24 mouse cellular contexts compared by ENCODE assay signal in the genomic region with DNA sequence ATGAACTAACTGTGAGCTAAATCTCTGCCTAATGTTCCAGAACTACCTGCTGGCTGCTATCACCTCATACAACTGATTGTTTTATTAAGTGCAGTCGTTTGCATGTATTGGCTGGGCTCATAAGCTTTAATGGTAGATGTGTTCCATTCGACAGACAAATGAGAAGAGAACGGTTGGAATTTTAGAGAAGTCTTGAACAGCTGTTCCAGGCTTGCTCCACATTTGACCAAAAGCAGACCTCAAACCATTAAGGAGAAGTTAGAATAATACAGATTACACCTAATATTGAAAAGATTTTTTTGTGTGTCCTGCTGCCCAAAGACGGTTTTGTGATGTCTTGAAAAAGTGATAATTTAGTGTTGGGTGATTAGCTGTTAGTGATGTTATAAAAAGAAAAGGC. TPM values are rescaled to one million over a fixed set of nuclear protein-coding genes. Genes with fewer than 3 reads are reported as not detected.
DNase-seq lines count a peak whose midpoint lies in the region; ATAC-seq and TF ChIP-seq lines count a peak whose summit lies in the region.
"Had no signal": no experiment of that assay in that cellular context is flagged by ENCODE, and none has a peak within 500 bp of the region (broad histone marks: within the 10 kb centered on the region; RNA-seq: fewer than 3 reads in every experiment).

No protein-coding gene starts in this region.

- H3K9me3 ChIP-seq in heart, embryonic 10.5 days = no peaks in the 10 kb centered on the region
- no peaks in the 10 kb centered on the region for H3K9me3 ChIP-seq in stomach, embryonic 14.5 days (ENCODE audit: control insufficient read depth, low read depth, low read length)
- H3K9me3 ChIP-seq in stomach, postnatal 0 days (ENCODE audit: control insufficient read depth, low read length) = no peaks in the 10 kb centered on the region
- no peaks in the 10 kb centered on the region for H3K9me3 ChIP-seq in stomach, embryonic 16.5 days (replicated peaks; ENCODE audit: control insufficient read depth, low read length)
- no peaks in the 10 kb centered on the region for H3K9me3 ChIP-seq in hindbrain, embryonic 10.5 days
- H3K9me3 ChIP-seq: embryonic facial prominence, embryonic 10.5 days; embryonic facial prominence, embryonic 12.5 days; forebrain, embryonic 13.5 days; forebrain, embryonic 15.5 days; G1E had no signal

- H3K9ac ChIP-seq in stomach, embryonic 14.5 days (replicated peaks; ENCODE audit: low read depth, low read length) = no peak overlapping the region
- no peak overlapping the region for H3K9ac ChIP-seq in stomach, postnatal 0 days (ENCODE audit: low read length)
- no peak overlapping the region for H3K9ac ChIP-seq in stomach, embryonic 16.5 days (ENCODE audit: low read length)
- H3K9ac ChIP-seq: embryonic facial prominence, embryonic 12.5 days; forebrain, embryonic 13.5 days; forebrain, embryonic 15.5 days had no signal

- no peak overlapping the region for H3K27ac ChIP-seq in heart, embryonic 10.5 days
- 0 out of 2 replicates have a peak overlapping the region, but pooled peaks have one; percentile 1 for H3K27ac ChIP-seq in stomach, embryonic 14.5 days (ENCODE audit: low read length)
- no peak overlapping the region for H3K27ac ChIP-seq in stomach, postnatal 0 days (replicated peaks)
- H3K27ac ChIP-seq in stomach, embryonic 16.5 days (ENCODE audit: low read length) = peak overlapping the region; percentile 19; the same call in 1 of the 2 replicates
- H3K27ac ChIP-seq in hindbrain, embryonic 10.5 days = no peak overlapping the region
- H3K27ac ChIP-seq: embryonic facial prominence, embryonic 10.5 days; embryonic facial prominence, embryonic 12.5 days; forebrain, embryonic 13.5 days; forebrain, embryonic 15.5 days had no signal

- H3K4me1 ChIP-seq in heart, embryonic 10.5 days = peaks cover 13% of the 10 kb centered on the region; the same call in 1 of the 2 replicates
- peaks cover 13% of the 10 kb centered on the region for H3K4me1 ChIP-seq in stomach, embryonic 14.5 days (ENCODE audit: control insufficient read depth, insufficient read depth, low read length)
- 0 out of 2 replicates have a peak, but pooled peaks cover 3% of the 10 kb centered on the region for H3K4me1 ChIP-seq in stomach, postnatal 0 days (replicated peaks; ENCODE audit: control insufficient read depth, insufficient read depth)
- H3K4me1 ChIP-seq in stomach, embryonic 16.5 days (ENCODE audit: control insufficient read depth, insufficient read depth, low read length) = 0 out of 2 replicates have a peak, but pooled peaks cover 5% of the 10 kb centered on the region
- H3K4me1 ChIP-seq in hindbrain, embryonic 10.5 days (replicated peaks) = no peaks in the 10 kb centered on the region
- H3K4me1 ChIP-seq: forebrain, embryonic 13.5 days; forebrain, embryonic 15.5 days had no signal

- no peak for TF ChIP-seq CTCF in stomach, postnatal 0 days (IDR thresholded peaks at IDR 0.05; ENCODE audit: low read depth)

- 77% methylated on average over 4 of the region's 4 CpGs for whole genome bisulfite sequencing in heart, embryonic 10.5 days
- WGBS in stomach, embryonic 14.5 days = 51% methylated on average over 4 of the region's 4 CpGs
- 45% methylated on average over 4 of the region's 4 CpGs for WGBS in stomach, postnatal 0 days
- 47% methylated on average over 4 of the region's 4 CpGs for WGBS in stomach, embryonic 16.5 days
- WGBS in hindbrain, embryonic 10.5 days = 86% methylated on average over 4 of the region's 4 CpGs

- no peaks in the 10 kb centered on the region for H3K36me3 ChIP-seq in heart, embryonic 10.5 days
- no peaks in the 10 kb centered on the region for H3K36me3 ChIP-seq in stomach, embryonic 14.5 days (ENCODE audit: control insufficient read depth, insufficient read depth, low read length)
- no peaks in the 10 kb centered on the region for H3K36me3 ChIP-seq in stomach, postnatal 0 days (ENCODE audit: control insufficient read depth, insufficient read depth, low read length)
- H3K36me3 ChIP-seq in stomach, embryonic 16.5 days (ENCODE audit: control insufficient read depth, insufficient read depth, low read length) = no peaks in the 10 kb centered on the region
- H3K36me3 ChIP-seq in hindbrain, embryonic 10.5 days = no peaks in the 10 kb centered on the region
- H3K36me3 ChIP-seq: embryonic facial prominence, embryonic 10.5 days; embryonic facial prominence, embryonic 12.5 days; forebrain, embryonic 15.5 days; G1E had no signal

- DNase-seq in heart, embryonic 10.5 days (ENCODE audit: low spot score) = peak; percentile 24
- no peak for DNase-seq in heart, adult 8-10 months (ENCODE audit: low spot score)
- DNase-seq in stomach, postnatal 0 days (ENCODE audit: low spot score) = no peak
- DNase-seq in hindbrain, embryonic 10.5 days (ENCODE audit: low spot score) = no peak
- DNase-seq: adrenal gland, adult 8-10 months; adrenal gland, postnatal 14 days; adrenal gland, postnatal 36 days; B cell, adult 2 months; cerebellum, adult 11-12 months; cerebellum, adult 2 months; cerebellum, adult 9-10 months; cerebellum, postnatal 10 days; cerebellum, postnatal 25 days had no signal

- no peak for TF ChIP-seq EP300 in stomach, postnatal 0 days (optimal IDR thresholded peaks at IDR 0.05)

- no peak overlapping the region for H3K4me3 ChIP-seq in heart, embryonic 10.5 days
- H3K4me3 ChIP-seq in stomach, embryonic 14.5 days (ENCODE audit: low read depth, low read length) = no peak overlapping the region
- no peak overlapping the region for H3K4me3 ChIP-seq in stomach, postnatal 0 days (ENCODE audit: low read depth, low read length)
- H3K4me3 ChIP-seq in stomach, embryonic 16.5 days (replicated peaks; ENCODE audit: low read length) = no peak overlapping the region
- H3K4me3 ChIP-seq in hindbrain, embryonic 10.5 days = no peak overlapping the region
- H3K4me3 ChIP-seq: embryonic facial prominence, embryonic 10.5 days; embryonic facial prominence, embryonic 12.5 days; forebrain, embryonic 13.5 days; forebrain, embryonic 15.5 days had no signal

- no peak overlapping the region for H3K4me2 ChIP-seq in stomach, embryonic 14.5 days (replicated peaks; ENCODE audit: low read depth, low read length)
- H3K4me2 ChIP-seq in stomach, postnatal 0 days (replicated peaks; ENCODE audit: low read depth) = no peak overlapping the region
- H3K4me2 ChIP-seq in stomach, embryonic 16.5 days (ENCODE audit: low read depth, low read length) = no peak overlapping the region
- H3K4me2 ChIP-seq: embryonic facial prominence, embryonic 12.5 days; forebrain, embryonic 13.5 days; forebrain, embryonic 15.5 days had no signal

- no peaks in the 10 kb centered on the region for H3K27me3 ChIP-seq in heart, embryonic 10.5 days (ENCODE audit: insufficient read depth, poor library complexity, severe bottlenecking)
- H3K27me3 ChIP-seq in stomach, embryonic 14.5 days (ENCODE audit: control insufficient read depth, insufficient read depth, low read length) = no peaks in the 10 kb centered on the region
- no peaks in the 10 kb centered on the region for H3K27me3 ChIP-seq in stomach, postnatal 0 days (ENCODE audit: control insufficient read depth, insufficient read depth, low read length)
- no peaks in the 10 kb centered on the region for H3K27me3 ChIP-seq in stomach, embryonic 16.5 days (ENCODE audit: control insufficient read depth, insufficient read depth, low read length)
- no peaks in the 10 kb centered on the region for H3K27me3 ChIP-seq in hindbrain, embryonic 10.5 days (ENCODE audit: insufficient read depth, poor library complexity, severe bottlenecking)
- H3K27me3 ChIP-seq: CH12.LX; embryonic facial prominence, embryonic 12.5 days; forebrain, embryonic 13.5 days; forebrain, embryonic 15.5 days; Patski had no signal

- no peak for ATAC-seq in stomach, embryonic 14.5 days (ENCODE audit: insufficient number of reproducible peaks, insufficient read depth, low FRiP score, low read depth)
- no peak for ATAC-seq in stomach, postnatal 0 days (ENCODE audit: low FRiP score, low TSS enrichment)
- ATAC-seq in stomach, embryonic 16.5 days (ENCODE audit: insufficient read depth, low FRiP score) = no peak
- ATAC-seq: activated CD4-positive, CD25-positive, alpha-beta regulatory T cell, adult 4 months; CD4-positive, CD25-positive, alpha-beta regulatory T cell, adult 4 months; forebrain, embryonic 13.5 days; forebrain, embryonic 15.5 days; Patski had no signal

RNA-seq across cellular contexts. Expression of gene Synpo2, which starts 27.1 kb away (rescaled TPM):
- polyA plus RNA-seq in heart, embryonic 10.5 days (2016; fragmentation: Nextera tagmentation; extraction: Ambion mirVana) = 17.7 and 25.2 TPM in 2 replicates
- total RNA-seq in heart, adult 8-10 months (2022) = 100 to 1,000 TPM in 2 of 4 experiments, 10 to 100 TPM in 2; 91.9 to 102 (median 100) TPM
- polyA plus RNA-seq in stomach, embryonic 14.5 days (2014; fragmentation: Nextera tagmentation; extraction: Ambion mirVana) = 39.9 and 43.6 TPM in 2 replicates
- 19.9 and 20.7 TPM in 2 replicates for polyA plus RNA-seq in stomach, postnatal 0 days (2015; fragmentation: Nextera tagmentation; extraction: Ambion mirVana)
- 38.7 and 38.9 TPM in 2 replicates for polyA plus RNA-seq in stomach, embryonic 16.5 days (2015; fragmentation: Nextera tagmentation; extraction: Ambion mirVana)
- 2.8 and 3.4 TPM in 2 replicates for polyA plus RNA-seq in hindbrain, embryonic 10.5 days (2016; fragmentation: Nextera tagmentation; extraction: Ambion mirVana)
- polyA plus RNA-seq: G1E had no signal

RNA-seq across cellular contexts. Expression of gene Sec24d, which starts 58.4 kb away (rescaled TPM):
- polyA plus RNA-seq in heart, embryonic 10.5 days (2016; fragmentation: Nextera tagmentation; extraction: Ambion mirVana) = 56.0 and 69.9 TPM in 2 replicates
- total RNA-seq in heart, adult 8-10 months (2022) = 10 to 100 TPM; 31.1 to 37.7 (median 35.0) TPM
- polyA plus RNA-seq in stomach, embryonic 14.5 days (2014; fragmentation: Nextera tagmentation; extraction: Ambion mirVana) = 96.9 and 115 TPM in 2 replicates
- 53.1 and 55.6 TPM in 2 replicates for polyA plus RNA-seq in stomach, postnatal 0 days (2015; fragmentation: Nextera tagmentation; extraction: Ambion mirVana)
- 110 and 114 TPM in 2 replicates for polyA plus RNA-seq in stomach, embryonic 16.5 days (2015; fragmentation: Nextera tagmentation; extraction: Ambion mirVana)
- 20.1 and 20.2 TPM in 2 replicates for polyA plus RNA-seq in hindbrain, embryonic 10.5 days (2016; fragmentation: Nextera tagmentation; extraction: Ambion mirVana)
- polyA plus RNA-seq: G1E had no signal

Comparison
In these comparisons a context has a peak if more than half of its experiments do, and no peak if none do; other contexts are left out.
1. H3K27ac ChIP-seq: peak in stomach, embryonic 14.5 days (single experiment) and stomach, embryonic 16.5 days (single experiment); none in heart, embryonic 10.5 days (single experiment), stomach, postnatal 0 days (single experiment) and hindbrain, embryonic 10.5 days (single experiment).